Mouse (Mus musculus): ENCODE measurements around the gene Abcg5. TPM values are rescaled to one million over a fixed set of nuclear protein-coding genes. Genes with fewer than 3 reads are reported as not detected.

Abcg5 gene
- total RNA-seq, 2 experiments from 2014 or later, result not detected

GRCm38 (mm10) chr17:84615811-84616210, 67.0 kb downstream of the Abcg5 start:
- DNase-seq (ENCODE audit: low spot score in 2 of 2), result no peak

GRCm38 (mm10) chr17:84611971-84612370, 70.8 kb downstream of the Abcg5 start:
- no peak for DNase-seq (ENCODE audit: low spot score in 2 of 2)

GRCm38 (mm10) chr17:84611500-84611899, 71.3 kb downstream of the Abcg5 start:
- DNase-seq (ENCODE audit: low spot score in 2 of 2), result no peak

- no peak for DNase-seq (ENCODE audit: low spot score in 2 of 2)
Measured at GRCm38 (mm10) chr17:84608606-84609005, 74.2 kb downstream of the Abcg5 start.

Other genes with a start within 250 kb of the Abcg5 start
- gene Thada, start 216.8 kb downstream of the Abcg5 start, total RNA-seq (2021), result 10 to 100 TPM; 11.6 to 14.9 TPM
- 1 to 10 TPM; 4.9 to 6.8 TPM for gene Plekhh2, start 171.1 kb downstream of the Abcg5 start, total RNA-seq (2021)
- 10 to 100 TPM; 21.0 to 23.1 TPM for gene Dync2li1, start 56.5 kb downstream of the Abcg5 start, total RNA-seq (2021)
- under 1 TPM in 1 of 2 experiments, not detected in 1; 0.09 TPM for gene Abcg8, start 6.7 kb downstream of the Abcg5 start, total RNA-seq (2021)
- gene Lrpprc, start 107.8 kb upstream of the Abcg5 start, total RNA-seq (2021), result 10 to 100 TPM; 55.4 to 63.3 TPM